In the genomic region with DNA sequence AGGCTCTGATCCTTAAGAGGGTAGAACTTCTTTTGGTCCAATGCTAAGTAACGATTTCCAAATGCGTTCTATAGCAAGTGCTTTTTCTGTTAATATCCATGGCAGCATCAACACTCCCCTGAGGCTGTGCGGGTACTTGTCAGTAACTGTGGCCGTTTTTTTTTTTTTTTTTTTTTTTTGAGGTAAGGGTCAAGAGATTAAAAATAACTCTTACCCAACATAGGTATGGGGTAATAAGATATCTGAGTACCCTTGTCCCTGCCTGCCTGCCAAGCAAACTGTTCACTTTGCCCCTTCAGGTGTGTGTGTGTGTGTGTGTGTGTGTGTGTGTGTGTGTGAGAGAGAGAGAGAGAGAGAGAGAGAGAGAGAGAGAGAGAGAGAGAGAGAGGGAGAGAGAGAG, we compare ENCODE assay signal across 17 mouse cellular contexts.
"Had no signal": no experiment of that assay in that cellular context is flagged by ENCODE, and none has a peak within 500 bp of the region (broad histone marks: within the 10 kb centered on the region; RNA-seq: fewer than 3 reads in every experiment).

No protein-coding gene starts in this region.

- H3K27me3 ChIP-seq: intestine, embryonic 15.5 days had no signal

- H3K9ac ChIP-seq: intestine, embryonic 15.5 days; kidney, embryonic 15.5 days; liver, embryonic 12.5 days; liver, embryonic 15.5 days; lung, embryonic 14.5 days; midbrain, embryonic 13.5 days had no signal

- ATAC-seq: intestine, embryonic 15.5 days; liver, embryonic 12.5 days; midbrain, embryonic 13.5 days had no signal

- H3K36me3 ChIP-seq: intestine, embryonic 15.5 days; kidney, embryonic 15.5 days; liver, embryonic 12.5 days; liver, embryonic 15.5 days; midbrain, embryonic 10.5 days; midbrain, embryonic 13.5 days had no signal

- DNase-seq: kidney, adult 11 months; kidney, adult 8-10 months; kidney, postnatal 10 days; kidney, postnatal 36 days; layer of hippocampus, postnatal 36 days; lung, embryonic 14.5 days; thymus, adult 2 months; thymus, postnatal 14 days; thymus, postnatal 4 days had no signal

- H3K4me3 ChIP-seq: intestine, embryonic 15.5 days; kidney, embryonic 15.5 days; left cerebral cortex, adult 2 months; liver, embryonic 12.5 days; liver, embryonic 15.5 days; megakaryocyte, embryonic 14.5 days; midbrain, embryonic 10.5 days; midbrain, embryonic 13.5 days had no signal

- H3K27ac ChIP-seq: intestine, embryonic 15.5 days; kidney, embryonic 15.5 days; left cerebral cortex, adult 2 months; liver, embryonic 12.5 days; liver, embryonic 15.5 days; midbrain, embryonic 10.5 days; midbrain, embryonic 13.5 days had no signal

- H3K4me2 ChIP-seq: intestine, embryonic 15.5 days; kidney, embryonic 15.5 days; liver, embryonic 12.5 days; liver, embryonic 15.5 days; lung, embryonic 14.5 days; midbrain, embryonic 13.5 days had no signal

- H3K9me3 ChIP-seq: intestine, embryonic 15.5 days; kidney, embryonic 15.5 days; liver, embryonic 12.5 days; liver, embryonic 15.5 days; megakaryocyte, embryonic 14.5 days; midbrain, embryonic 10.5 days; midbrain, embryonic 13.5 days had no signal
